Mouse (Mus musculus) 3134 (cell line): ENCODE measurements at regions not wholly inside any gene's neighbourhood (a gene's known extent, or its start where the extent isn't known, plus 50 kb on each side); places are given as distances from the start of the nearest gene placed in this dataset.

Source experiments
- DNase-seq: peaks from one replicate; pipeline ENCODE4 v3.0.0-alpha.2; 2011; ENCODE audit warnings: low spot score; ENCODE audit not compliant: insufficient read length; ENCODE audit errors: extremely low read depth

GRCm38 (mm10) chr11:57911698-57912283 lies 79.2 kb upstream of the Hand1 start:
- DNase-seq: peak; percentile 82

- no peak for DNase-seq
Observed at GRCm38 (mm10) chr11:57904216-57904615, 71.6 kb upstream of the Hand1 start.

GRCm38 (mm10) chr11:57899335-57899734 lies 66.7 kb upstream of the Hand1 start:
- DNase-seq: no peak

- no peak for DNase-seq
Observed at GRCm38 (mm10) chr11:57895497-57895896, 62.9 kb upstream of the Hand1 start.

- DNase-seq: no peak
Observed at GRCm38 (mm10) chr11:57882736-57883635, 50.4 kb upstream of the Hand1 start.
